Mouse (Mus musculus) C2C12 (cell line): ENCODE results near the gene Arl6ip5. TPM values are rescaled to one million over a fixed set of nuclear protein-coding genes. Genes with fewer than 3 reads are reported as not detected.

Source experiments
- H3K27me3 ChIP-seq: one replicate; pipeline ENCODE4 v1.6.1; 2011; ENCODE audit not compliant: control insufficient read depth, insufficient read depth, insufficient read length
- H3K36me3 ChIP-seq: one replicate; pipeline ENCODE4 v1.6.1; 2011; ENCODE audit not compliant: control insufficient read depth, insufficient read depth
- H3K4me3 ChIP-seq: one replicate; pipeline ENCODE4 v1.5.1; 2011; ENCODE audit warnings: mild to moderate bottlenecking, control low read depth; ENCODE audit not compliant: poor library complexity, insufficient read depth, severe bottlenecking
- H3K79me2 ChIP-seq: one replicate; pipeline ENCODE4 v1.6.1; 2011; ENCODE audit not compliant: control insufficient read depth, insufficient read depth
- H3K79me3 ChIP-seq: one replicate; pipeline ENCODE4 v1.6.1; 2011; ENCODE audit warnings: low read depth, control low read depth
- H3ac ChIP-seq: one replicate; pipeline ENCODE3; 2011; ENCODE audit warnings: low read depth; ENCODE audit not compliant: control insufficient read depth, insufficient read length
- CEBPB ChIP-seq: IDR thresholded peaks from one replicate; pipeline ENCODE4 v1.6.1; 2011; ENCODE audit warnings: low read depth, mild to moderate bottlenecking, control low read depth, moderate library complexity
- CTCF ChIP-seq: IDR thresholded peaks from one replicate; pipeline ENCODE4 v1.5.1; 2011; ENCODE audit not compliant: control insufficient read depth, insufficient read depth, insufficient read length
- FOSL1 ChIP-seq: IDR thresholded peaks from one replicate; pipeline ENCODE4 v1.8.0; 2011; ENCODE audit warnings: mild to moderate bottlenecking, low read length; ENCODE audit not compliant: poor library complexity, insufficient read depth, severe bottlenecking
- MAX ChIP-seq: IDR thresholded peaks from one replicate; pipeline ENCODE4 v1.6.1; 2011; ENCODE audit warnings: mild to moderate bottlenecking, control low read depth
- MYOD1 ChIP-seq: IDR thresholded peaks from one replicate; pipeline ENCODE4 v1.6.1; 2011; ENCODE audit warnings: low read depth; ENCODE audit not compliant: control insufficient read depth, insufficient read length
- MYOG ChIP-seq: IDR thresholded peaks from one replicate; pipeline ENCODE4 v1.6.1; 2011; ENCODE audit not compliant: control insufficient read depth, insufficient read length; ENCODE audit errors: extremely low read depth
- USF1 ChIP-seq: IDR thresholded peaks from one replicate; pipeline ENCODE4 v1.6.1; 2011; ENCODE audit warnings: low read depth, mild to moderate bottlenecking, control low read depth, moderate library complexity
- polyA plus RNA-seq: library from polyadenylated mRNA; unstranded; fragments of >200 nt; fragmentation: generic; extraction: Trizol; gene quantifications from one replicate; pipeline ENCODE4 v1.2.1, GENCODE M21; 2012; ENCODE audit warnings: missing spikeins

The Arl6ip5 gene
- polyA plus RNA-seq, 1 experiment: 298 TPM

DNA sequence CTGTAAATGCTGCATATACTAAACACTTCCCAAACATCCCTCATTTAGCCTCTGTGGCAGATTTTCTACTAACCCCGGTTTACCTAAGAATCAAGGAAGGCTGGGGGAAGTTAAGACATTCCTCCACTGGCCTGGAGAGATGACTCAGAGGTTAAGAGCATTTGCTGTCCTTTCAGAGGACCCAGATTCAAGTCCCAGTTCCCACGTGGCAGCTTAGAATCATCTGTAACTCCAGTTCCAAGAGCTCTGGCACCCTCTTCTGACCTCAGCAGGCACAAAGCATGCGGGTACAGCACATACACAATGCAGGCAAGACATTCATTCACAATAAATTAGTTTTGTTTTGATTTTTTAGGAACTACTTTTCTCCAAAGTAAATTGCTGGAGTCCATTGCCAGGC is 1.3 kb upstream of the Arl6ip5 start:
- Histone ChIP-seq H3K4me3 (no peak overlapping the region), H3K79me2 (peaks cover 47% of the 10 kb centered on the region), H3K79me3 (peaks cover 36% of the 10 kb centered on the region), H3ac (no peak overlapping the region), H3K36me3 (peaks cover 10% of the 10 kb centered on the region), H3K27me3 (no peaks in the 10 kb centered on the region)
- TF ChIP-seq MYOG: no peak
- TF ChIP-seq CEBPB: no peak
- peak; percentile 6 for TF ChIP-seq CTCF
- peak; percentile 92 for TF ChIP-seq MAX
- peak; percentile 55 for TF ChIP-seq USF1

DNA sequence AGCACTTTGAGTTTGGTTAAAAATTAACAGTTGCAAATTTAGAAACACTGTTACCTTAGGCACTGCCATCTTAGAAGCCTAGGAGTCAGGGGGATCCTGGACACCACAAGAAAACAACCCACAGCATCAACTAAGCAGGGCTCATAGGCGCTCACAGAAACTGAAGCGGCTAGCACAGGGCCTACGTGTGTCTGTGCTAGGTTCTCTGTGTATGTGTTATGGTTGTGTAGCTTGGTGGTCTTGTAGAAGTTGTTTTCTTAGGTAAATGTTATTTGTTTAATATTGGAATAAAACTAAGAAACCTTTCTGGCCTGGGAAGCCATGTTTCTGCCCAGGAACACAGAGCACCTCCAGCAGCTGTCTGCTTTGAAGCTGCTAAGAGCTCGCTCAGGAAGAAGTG is 738 bp upstream of the Arl6ip5 start:
- TF ChIP-seq MYOD1: no peak
- no peak for TF ChIP-seq MAX
- peak overlapping the region; percentile 52 for H3ac ChIP-seq
- peaks cover 36% of the 10 kb centered on the region for H3K79me3 ChIP-seq
- no peaks in the 10 kb centered on the region for H3K27me3 ChIP-seq
- H3K36me3 ChIP-seq: peaks cover 16% of the 10 kb centered on the region
- no peak overlapping the region for H3K4me3 ChIP-seq
- H3K79me2 ChIP-seq: peaks cover 47% of the 10 kb centered on the region

DNA sequence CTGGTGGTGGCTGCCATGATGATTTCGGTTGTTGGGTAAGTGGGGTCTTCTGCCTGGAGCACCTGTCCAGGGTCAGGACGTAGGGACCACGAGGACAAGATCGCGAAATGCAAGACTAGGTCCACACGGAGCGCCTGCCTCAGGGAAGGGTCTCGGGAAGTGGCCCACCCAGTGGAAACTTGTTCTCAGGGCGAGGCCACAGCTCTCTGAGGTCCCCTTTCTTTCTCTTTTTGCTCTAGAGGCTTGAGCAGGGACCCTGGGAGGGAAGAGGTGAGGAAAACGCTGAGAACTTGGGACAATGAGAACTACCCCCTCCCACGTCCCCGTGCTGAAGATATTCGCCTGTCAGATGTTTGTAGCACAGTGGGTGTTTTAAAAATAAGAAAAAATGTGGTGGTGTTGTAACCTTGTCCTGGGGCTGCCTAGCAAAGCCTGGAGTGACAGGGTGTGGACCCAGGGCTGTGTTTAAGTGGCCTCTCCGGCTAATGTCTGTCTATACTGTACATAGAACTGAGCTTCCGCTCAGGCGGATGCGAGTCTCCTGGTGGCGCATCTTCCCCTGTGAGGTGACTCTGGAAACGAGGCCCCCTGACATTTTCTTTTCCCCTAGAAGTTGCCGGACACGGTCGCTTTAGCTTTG is 593 bp downstream of the Arl6ip5 start:
- peaks cover 46% of the 10 kb centered on the region for H3K79me3 ChIP-seq
- TF ChIP-seq MAX (no peak), CTCF (no peak), CEBPB (no peak), USF1 (no peak), MYOD1 (no peak), FOSL1 (no peak), MYOG (no peak)
- H3ac ChIP-seq: peak overlapping the region; percentile 86
- no peaks in the 10 kb centered on the region for H3K27me3 ChIP-seq
- H3K36me3 ChIP-seq: peaks cover 27% of the 10 kb centered on the region
- H3K79me2 ChIP-seq: peaks cover 55% of the 10 kb centered on the region
- H3K4me3 ChIP-seq: peak overlapping the region; percentile 92

DNA sequence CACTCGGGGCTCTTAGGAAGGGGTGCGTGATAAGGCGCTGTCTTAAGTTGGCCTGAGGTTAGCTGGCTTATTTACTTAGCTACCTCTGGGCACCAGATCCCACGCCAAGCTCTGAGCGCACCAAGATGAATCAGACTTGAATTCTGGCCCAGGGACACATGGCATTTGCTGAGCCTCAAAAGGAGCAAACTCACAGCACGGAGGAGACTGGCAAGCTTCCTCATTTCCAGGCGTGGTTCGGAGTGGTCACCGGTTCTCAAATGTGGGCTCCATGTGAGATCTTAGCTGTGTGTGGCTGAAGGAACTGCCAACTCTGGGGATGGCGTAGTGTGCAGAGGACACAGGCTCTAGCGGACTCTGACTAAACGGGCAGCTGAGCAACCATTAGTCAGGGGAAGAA is 1.5 kb downstream of the Arl6ip5 start:
- Histone ChIP-seq H3K36me3 (peaks cover 34% of the 10 kb centered on the region), H3ac (peak overlapping the region; percentile 79), H3K27me3 (no peaks in the 10 kb centered on the region), H3K79me3 (peaks cover 54% of the 10 kb centered on the region), H3K4me3 (peak overlapping the region; percentile 92), H3K79me2 (peaks cover 64% of the 10 kb centered on the region)
- no peak for TF ChIP-seq FOSL1
- no peak for TF ChIP-seq CEBPB
- peak; percentile 98 for TF ChIP-seq MAX
- no peak for TF ChIP-seq CTCF
- no peak for TF ChIP-seq MYOG
- peak; percentile 26 for TF ChIP-seq USF1
- peak; percentile 20 for TF ChIP-seq MYOD1

DNA sequence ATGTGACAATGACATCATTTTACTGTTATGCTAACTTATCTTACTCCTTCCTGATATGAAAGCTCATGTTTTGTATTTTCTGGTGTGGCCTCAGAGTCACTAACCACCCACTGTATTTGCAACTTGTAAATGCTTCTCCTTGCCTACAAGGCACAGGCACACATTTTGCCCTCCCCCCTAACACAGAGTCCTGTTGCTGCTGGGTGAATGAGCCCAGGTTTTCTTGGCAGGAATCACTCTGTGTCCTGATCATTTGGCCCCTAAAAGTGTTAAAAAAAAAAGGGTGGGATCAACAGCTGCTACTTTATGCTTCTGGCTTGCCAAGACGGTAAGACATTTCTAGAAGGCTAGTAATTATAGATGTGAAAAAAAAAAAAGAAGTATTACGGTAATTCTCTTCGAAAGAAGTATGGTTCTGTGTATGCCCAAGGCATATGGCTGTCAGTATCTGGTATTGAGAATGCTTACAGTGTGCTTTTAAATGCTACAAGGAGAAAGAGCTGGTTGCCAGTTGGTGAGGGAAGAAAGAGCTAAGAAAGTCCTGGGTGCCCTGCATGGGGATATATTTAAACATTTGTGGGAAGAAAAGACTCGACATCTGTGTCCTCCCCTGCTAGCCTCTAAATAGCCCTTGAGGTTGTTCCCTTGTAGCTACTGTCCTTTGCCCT is 5.8 kb downstream of the Arl6ip5 start:
- TF ChIP-seq FOSL1: no peak
- no peak for TF ChIP-seq CEBPB
- no peak for TF ChIP-seq USF1
- no peak for TF ChIP-seq MAX
- no peak for TF ChIP-seq MYOD1
- Histone ChIP-seq H3K4me3 (no peak overlapping the region), H3K79me3 (peaks cover 80% of the 10 kb centered on the region), H3K27me3 (no peaks in the 10 kb centered on the region), H3ac (no peak overlapping the region), H3K36me3 (peaks cover 57% of the 10 kb centered on the region), H3K79me2 (peaks cover 100% of the 10 kb centered on the region)

DNA sequence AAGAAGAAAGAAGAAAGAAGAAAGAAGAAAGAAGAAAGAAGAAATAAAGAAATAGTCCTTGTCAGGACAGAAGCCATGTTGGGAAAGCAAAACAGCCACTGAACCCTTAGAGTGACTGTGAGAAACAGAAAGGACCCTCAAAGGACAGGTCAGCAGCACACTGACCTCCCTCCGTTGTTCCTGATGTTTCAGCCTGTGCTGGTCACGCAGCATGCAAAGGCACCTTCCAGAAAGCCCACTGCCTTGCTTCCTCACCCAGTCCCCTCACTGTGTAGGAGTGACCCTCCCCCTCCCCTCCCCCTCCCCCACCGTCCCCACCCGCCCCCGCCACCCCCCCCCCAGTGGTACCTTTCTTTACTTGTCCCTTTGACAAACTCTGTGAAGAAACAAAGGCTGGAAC is 10.2 kb downstream of the Arl6ip5 start:
- Histone ChIP-seq H3ac (no peak overlapping the region), H3K36me3 (peaks cover 44% of the 10 kb centered on the region), H3K79me2 (peaks cover 98% of the 10 kb centered on the region), H3K27me3 (no peaks in the 10 kb centered on the region), H3K79me3 (peaks cover 71% of the 10 kb centered on the region), H3K4me3 (no peak overlapping the region)
- TF ChIP-seq CTCF (no peak), MYOD1 (no peak), CEBPB (no peak), MYOG (no peak), MAX (no peak), FOSL1 (no peak), USF1 (no peak)
